Mouse (Mus musculus): ENCODE data around the gene Vwa5b2. TPM values are rescaled to one million over a fixed set of nuclear protein-coding genes. Genes with fewer than 3 reads are reported as not detected.
A peak's percentile ranks its signal among the peaks of the same experiment; 100 is the strongest.

Vwa5b2 gene
- polyA plus RNA-seq, 1 experiment = 0.34 TPM

DNA sequence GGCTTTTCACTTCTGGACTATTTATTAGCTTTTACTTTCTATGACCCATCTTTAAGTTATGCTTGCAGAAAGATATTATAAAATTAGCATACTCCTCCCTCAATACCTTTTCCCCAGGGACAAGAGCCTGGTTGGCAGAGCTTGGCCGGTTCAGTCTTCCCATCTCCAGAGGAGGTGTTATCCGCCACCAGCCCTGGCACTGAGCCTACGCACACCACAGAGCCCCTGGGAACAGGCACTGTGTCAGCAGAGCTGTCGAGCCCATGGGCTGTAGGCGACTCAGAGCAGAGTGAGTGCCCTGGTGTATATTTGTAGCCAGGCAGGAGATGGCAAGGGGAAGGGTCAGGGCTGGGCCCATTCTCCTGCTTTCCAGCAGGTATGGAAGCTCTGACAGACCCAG is 11.2 kb downstream of the Vwa5b2 start:
- DNase-seq = no peak
- 64% methylated on average over 5 of the region's 5 CpGs for WGBS
- TF ChIP-seq POLR2A (IDR thresholded peaks at IDR 0.05; ENCODE audit: borderline replicate concordance, extremely low read depth, low read depth, low read length) (no peak), CTCF (IDR thresholded peaks at IDR 0.05; ENCODE audit: insufficient read depth, low read length) (no peak)
- Histone ChIP-seq H3K4me1 (ENCODE audit: control insufficient read depth, insufficient read depth, low read length) (no peaks in the 10 kb centered on the region), H3K4me3 (replicated peaks; ENCODE audit: extremely low read depth, low read depth, low read length) (no peak overlapping the region)

DNA sequence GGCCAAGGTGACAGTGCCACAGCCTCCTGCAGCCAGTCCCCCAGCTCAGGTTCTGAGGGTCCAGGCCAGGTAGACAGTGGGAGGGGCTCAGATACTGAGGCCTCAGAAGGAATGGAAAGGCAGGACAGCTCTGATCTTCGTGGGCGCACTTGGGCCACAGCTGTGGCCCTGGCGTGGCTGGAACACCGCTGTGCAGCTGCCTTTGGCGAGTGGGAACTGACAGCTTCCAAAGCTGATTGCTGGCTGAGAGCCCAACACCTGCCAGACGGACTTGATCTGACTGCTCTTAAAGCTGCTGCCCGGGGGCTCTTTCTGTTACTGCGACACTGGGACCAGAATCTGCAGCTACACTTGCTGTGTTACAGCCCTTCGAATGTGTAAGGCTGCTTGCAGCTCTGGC is 15.4 kb downstream of the Vwa5b2 start:
- Histone ChIP-seq H3K4me3 (replicated peaks; ENCODE audit: extremely low read depth, low read depth, low read length) (no peak overlapping the region), H3K4me1 (ENCODE audit: control insufficient read depth, insufficient read depth, low read length) (no peaks in the 10 kb centered on the region)
- DNase-seq = no peak
- TF ChIP-seq POLR2A (IDR thresholded peaks at IDR 0.05; ENCODE audit: borderline replicate concordance, extremely low read depth, low read depth, low read length) = no peak
- TF ChIP-seq CTCF (IDR thresholded peaks at IDR 0.05; ENCODE audit: insufficient read depth, low read length) = no peak
- WGBS = 73% methylated on average over 9 of the region's 9 CpGs

DNA sequence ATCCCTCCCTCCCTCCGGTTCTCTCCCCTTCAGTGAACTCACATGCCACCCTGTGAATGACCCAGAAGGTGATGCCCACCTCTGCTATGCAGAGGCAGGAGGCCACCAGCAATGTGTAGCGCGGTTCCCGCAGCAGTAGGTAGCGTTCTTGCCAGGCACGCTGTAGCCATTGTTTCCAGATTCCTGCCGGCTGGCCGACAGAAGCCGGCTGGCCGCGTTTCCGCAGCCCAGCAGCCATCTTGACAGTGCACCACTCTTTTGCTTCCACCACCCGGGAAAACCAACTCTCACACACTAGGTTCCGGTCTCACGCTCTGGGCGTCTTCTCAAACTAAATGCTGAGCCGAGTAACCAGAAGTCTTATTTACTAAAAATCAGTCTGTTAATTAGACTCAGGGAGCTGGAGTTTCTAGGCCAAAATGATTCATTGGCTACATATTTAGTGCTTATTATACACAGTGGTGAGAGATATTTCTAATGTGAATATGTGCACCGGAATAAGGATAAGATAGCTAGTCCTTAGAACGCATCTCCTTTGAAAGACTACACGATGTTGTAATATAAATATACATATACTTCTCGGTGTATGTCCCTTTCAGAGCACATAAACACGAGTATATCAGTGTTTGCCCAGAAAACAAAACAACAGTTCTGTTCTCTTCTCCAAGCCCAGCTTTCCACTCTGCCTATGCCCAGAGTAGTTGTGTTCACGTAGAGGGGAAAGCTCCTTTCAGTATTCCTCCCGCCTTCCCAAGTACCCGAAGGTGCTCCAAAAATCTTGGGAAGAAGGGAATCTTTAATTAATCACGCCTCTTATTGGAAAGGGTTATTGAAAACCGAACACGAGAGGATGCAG is 21.5 kb downstream of the Vwa5b2 start:
- Histone ChIP-seq H3K4me3 (replicated peaks; ENCODE audit: extremely low read depth, low read depth, low read length) (peak overlapping the region; percentile 78), H3K4me1 (ENCODE audit: control insufficient read depth, insufficient read depth, low read length) (peaks cover 2% of the 10 kb centered on the region; the same call in 1 of the 2 replicates)
- peak; percentile 92 for TF ChIP-seq POLR2A (IDR thresholded peaks at IDR 0.05; ENCODE audit: borderline replicate concordance, extremely low read depth, low read depth, low read length)
- no peak for TF ChIP-seq CTCF (IDR thresholded peaks at IDR 0.05; ENCODE audit: insufficient read depth, low read length)
- under 1% methylated on average over 28 of the region's 28 CpGs for WGBS
- DNase-seq = peak; percentile 75

DNA sequence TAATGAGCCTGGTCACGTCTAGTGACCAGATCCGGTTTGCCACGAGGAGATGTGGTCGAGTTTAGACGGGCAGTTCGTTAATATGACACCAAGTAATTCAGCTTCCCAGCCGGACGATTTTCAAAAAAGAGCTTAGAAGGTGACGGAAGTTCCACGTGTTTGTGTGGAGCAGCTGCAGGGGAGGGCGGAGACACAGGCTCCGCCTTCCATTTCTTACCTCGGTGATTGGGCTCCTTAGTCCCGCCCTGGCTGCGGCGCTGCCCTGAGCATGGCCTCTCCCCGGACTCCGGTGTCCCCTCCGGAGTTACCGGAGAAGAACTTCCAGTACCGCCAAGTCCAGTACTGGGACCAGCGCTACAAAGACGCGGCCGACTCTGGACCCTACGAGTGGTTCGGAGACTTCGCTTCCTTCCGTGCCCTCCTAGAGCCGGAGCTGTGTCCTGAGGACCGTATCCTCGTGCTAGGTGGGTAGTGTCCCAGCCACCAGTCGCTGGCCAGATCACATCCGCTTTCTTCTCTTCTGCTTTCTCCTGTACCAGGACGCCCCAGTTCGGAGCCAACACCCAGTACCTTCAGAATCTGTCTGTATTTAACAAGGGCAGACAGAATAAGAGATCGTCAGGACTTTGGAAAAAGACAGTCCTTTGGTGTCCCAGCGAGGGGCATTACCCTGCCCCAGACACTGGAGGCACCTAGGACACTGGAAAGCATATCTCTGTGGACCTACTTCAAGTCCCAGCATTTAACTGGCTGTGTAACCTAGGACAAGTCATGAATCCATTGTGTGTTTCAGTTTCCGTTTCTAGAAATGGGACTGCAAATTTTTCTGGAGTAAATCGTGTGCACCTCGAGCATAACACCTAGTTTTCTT is 22.3 kb downstream of the Vwa5b2 start, which contains the start of the genes Eef1akmt4, Gm49333 and Alg3:
Eef1akmt4 (plus strand) TSS at position 237 of the 871 bp plus-strand sequence.
Gm49333 (plus strand) TSS at position 254 of the 871 bp plus-strand sequence.
Alg3 (minus strand) TSS at position 379 of the 871 bp plus-strand sequence.
- DNase-seq = peak; percentile 83
- TF ChIP-seq POLR2A (IDR thresholded peaks at IDR 0.05; ENCODE audit: borderline replicate concordance, extremely low read depth, low read depth, low read length) (peak; percentile 42; the same call in 1 of the 2 replicates), CTCF (IDR thresholded peaks at IDR 0.05; ENCODE audit: insufficient read depth, low read length) (no peak)
- 1% methylated on average over 41 of the region's 41 CpGs for WGBS
- peaks cover 2% of the 10 kb centered on the region; the same call in 1 of the 2 replicates for H3K4me1 ChIP-seq (ENCODE audit: control insufficient read depth, insufficient read depth, low read length)
- H3K4me3 ChIP-seq (replicated peaks; ENCODE audit: extremely low read depth, low read depth, low read length) = peak within 1 kb of the TSS; percentile 78

DNA sequence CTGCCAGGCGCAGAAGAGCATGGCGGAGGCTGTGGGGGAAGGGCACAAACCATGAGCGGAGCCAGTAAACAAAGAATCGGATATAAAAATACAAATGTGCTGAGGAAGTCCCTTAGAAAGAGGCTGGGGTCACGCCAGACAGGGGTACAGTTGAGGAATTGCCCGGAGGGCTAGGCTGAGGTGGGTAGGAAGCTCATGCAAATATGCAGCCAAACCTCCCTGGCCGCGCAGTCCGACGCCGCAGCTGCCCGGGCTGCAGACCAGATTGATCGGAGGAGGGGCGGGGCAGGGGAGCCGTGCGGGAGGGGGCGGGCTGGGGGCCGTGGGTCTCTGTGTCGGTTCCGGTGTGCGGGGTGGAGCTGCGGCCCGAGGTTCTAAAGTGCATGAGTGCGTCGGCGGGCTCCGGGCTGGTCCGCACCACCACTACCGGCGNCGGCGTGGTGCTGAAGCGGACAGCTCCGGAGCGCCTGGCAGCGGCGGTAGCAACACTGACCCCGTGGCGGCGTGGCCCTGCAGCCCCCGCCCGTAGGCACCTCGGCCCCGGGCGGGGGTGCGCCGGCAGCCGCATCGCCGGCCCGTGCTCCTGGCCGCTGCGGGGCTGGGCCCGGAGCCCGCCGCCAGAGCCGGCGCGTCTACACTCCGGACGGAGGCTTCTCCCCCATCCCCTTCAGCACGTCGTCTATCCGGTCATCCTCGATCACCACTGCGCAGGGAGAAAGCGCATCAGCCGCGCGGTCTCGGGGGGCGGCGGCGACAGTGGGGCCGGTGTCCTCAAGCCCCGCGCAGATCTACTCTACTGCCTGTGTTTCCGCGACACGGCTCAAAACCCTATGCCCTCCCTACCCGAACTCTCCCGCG is 30.5 kb downstream of the Vwa5b2 start:
- WGBS = 3% methylated on average over 81 of the region's 83 CpGs
- no peak overlapping the region for H3K4me3 ChIP-seq (replicated peaks; ENCODE audit: extremely low read depth, low read depth, low read length)
- peaks cover 9% of the 10 kb centered on the region for H3K4me1 ChIP-seq (ENCODE audit: control insufficient read depth, insufficient read depth, low read length)
- no peak for TF ChIP-seq POLR2A (IDR thresholded peaks at IDR 0.05; ENCODE audit: borderline replicate concordance, extremely low read depth, low read depth, low read length)
- no peak for TF ChIP-seq CTCF (IDR thresholded peaks at IDR 0.05; ENCODE audit: insufficient read depth, low read length)
- peak; percentile 34 for DNase-seq

DNA sequence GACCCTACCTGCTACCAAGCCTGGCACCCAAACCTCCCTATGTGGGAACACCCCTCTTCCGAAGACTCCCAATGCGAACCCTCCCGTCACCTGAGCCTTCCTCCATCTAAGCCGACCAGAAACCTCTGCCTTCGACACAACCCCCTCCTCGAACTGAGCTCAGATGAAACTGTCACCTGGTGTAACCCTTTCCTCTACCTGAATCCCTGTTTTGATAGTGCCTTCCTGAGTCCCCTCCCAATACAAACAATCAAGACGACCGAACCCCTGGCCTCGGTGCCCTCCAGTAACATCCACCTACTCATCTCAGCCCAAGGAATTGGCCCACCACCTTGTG is 31.1 kb downstream of the Vwa5b2 start:
- no peak for TF ChIP-seq POLR2A (IDR thresholded peaks at IDR 0.05; ENCODE audit: borderline replicate concordance, extremely low read depth, low read depth, low read length)
- no peak for TF ChIP-seq CTCF (IDR thresholded peaks at IDR 0.05; ENCODE audit: insufficient read depth, low read length)
- DNase-seq = no peak
- WGBS = under 1% methylated on average over 9 of the region's 9 CpGs
- Histone ChIP-seq H3K4me3 (replicated peaks; ENCODE audit: extremely low read depth, low read depth, low read length) (no peak overlapping the region), H3K4me1 (ENCODE audit: control insufficient read depth, insufficient read depth, low read length) (peaks cover 9% of the 10 kb centered on the region)

DNA sequence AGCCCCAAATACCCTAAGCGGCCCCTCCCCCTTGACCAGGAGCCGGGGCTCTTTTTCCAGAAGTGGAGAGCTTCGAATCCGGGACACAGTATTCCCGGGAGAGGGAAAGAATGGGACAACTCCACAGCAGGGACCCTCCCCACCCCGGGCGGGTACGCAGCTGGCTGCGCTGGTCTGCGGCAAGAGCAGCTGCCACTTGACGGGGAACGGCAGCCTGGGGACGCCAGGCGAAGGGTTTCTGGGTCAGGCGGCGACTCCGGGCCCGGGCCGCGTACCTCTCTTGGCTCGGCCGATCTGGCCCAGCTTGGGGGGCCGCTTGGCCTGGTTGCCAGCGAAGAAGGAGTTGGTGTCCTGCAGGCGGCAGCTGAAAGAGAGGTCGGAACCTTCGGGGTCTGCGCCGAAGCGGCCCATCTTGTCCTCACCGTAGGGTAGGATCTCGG is 31.5 kb downstream of the Vwa5b2 start:
- DNase-seq = no peak
- WGBS = under 1% methylated on average over 32 of the region's 32 CpGs
- TF ChIP-seq POLR2A (IDR thresholded peaks at IDR 0.05; ENCODE audit: borderline replicate concordance, extremely low read depth, low read depth, low read length) = no peak
- TF ChIP-seq CTCF (IDR thresholded peaks at IDR 0.05; ENCODE audit: insufficient read depth, low read length) = no peak
- H3K4me1 ChIP-seq (ENCODE audit: control insufficient read depth, insufficient read depth, low read length) = peaks cover 9% of the 10 kb centered on the region
- H3K4me3 ChIP-seq (replicated peaks; ENCODE audit: extremely low read depth, low read depth, low read length) = peak overlapping the region; percentile 67

DNA sequence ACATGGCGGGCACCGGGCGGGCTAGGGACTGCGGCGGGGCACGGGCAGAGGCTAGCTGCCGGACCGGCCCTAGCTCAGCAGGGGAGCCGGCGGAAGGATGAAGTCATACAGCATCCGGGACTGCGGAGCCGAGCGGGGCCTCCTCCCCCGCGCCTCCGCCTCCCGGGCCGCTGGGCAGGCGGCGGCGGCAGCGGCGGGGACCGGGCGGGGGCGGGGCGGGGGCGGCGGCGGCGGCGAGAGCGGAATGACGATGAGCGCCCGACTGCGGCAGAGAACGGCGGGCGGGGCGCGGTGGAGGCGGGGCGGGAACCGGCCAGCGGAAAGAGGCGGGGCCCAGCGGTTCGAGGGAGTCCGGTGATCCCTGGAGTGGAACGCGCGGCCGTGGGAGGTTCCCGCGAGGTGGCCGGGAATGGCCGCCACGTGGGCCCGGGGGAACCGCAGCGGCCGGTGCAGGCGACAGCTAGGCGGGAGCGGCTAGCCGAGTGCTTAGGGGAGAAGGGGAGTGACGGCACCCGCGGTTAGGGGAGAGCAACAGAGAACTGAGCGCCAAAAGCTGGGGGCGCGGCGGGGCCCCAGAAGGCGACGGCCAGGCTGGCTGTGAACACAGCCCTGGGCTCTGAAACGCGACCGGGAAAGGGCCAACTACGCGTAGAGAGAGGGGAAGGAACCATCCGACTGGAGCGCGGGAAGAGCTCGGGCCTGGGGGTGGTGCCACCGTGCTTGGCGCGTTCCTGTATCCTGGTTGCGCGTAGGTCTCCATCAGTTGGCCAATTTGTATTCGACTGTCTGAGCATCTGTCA is 32.1 kb downstream of the Vwa5b2 start, which contains the start of gene Camk2n2:
Camk2n2 (minus strand) TSS at position 97 of the 800 bp plus-strand sequence.
- 1% methylated on average over 73 of the region's 92 CpGs for WGBS
- peak within 1 kb of the TSS; percentile 67 for H3K4me3 ChIP-seq (replicated peaks; ENCODE audit: extremely low read depth, low read depth, low read length)
- TF ChIP-seq CTCF (IDR thresholded peaks at IDR 0.05; ENCODE audit: insufficient read depth, low read length) = no peak
- no peak for TF ChIP-seq POLR2A (IDR thresholded peaks at IDR 0.05; ENCODE audit: borderline replicate concordance, extremely low read depth, low read depth, low read length)
- peaks cover 9% of the 10 kb centered on the region for H3K4me1 ChIP-seq (ENCODE audit: control insufficient read depth, insufficient read depth, low read length)
- DNase-seq = peak; percentile 66
